7 mouse cellular contexts compared by ENCODE assay signal in genomic region chr14:73509765-73510423, GRCm38 (mm10). TPM values are rescaled to one million over a fixed set of nuclear protein-coding genes. Genes with fewer than 3 reads are reported as not detected.
DNase-seq lines count a peak whose midpoint lies in the region; ATAC-seq lines count a peak whose summit lies in the region.

Gene Med4 (plus strand): TSS chr14:73510025.

- no peaks in the 10 kb centered on the region for H3K27me3 ChIP-seq in embryonic facial prominence, embryonic 12.5 days
- H3K27me3 ChIP-seq in limb, embryonic 11.5 days (ENCODE audit: control insufficient read depth, insufficient read depth, low read length): no peaks in the 10 kb centered on the region
- no peaks in the 10 kb centered on the region for H3K27me3 ChIP-seq in midbrain, embryonic 14.5 days (ENCODE audit: control insufficient read depth, insufficient read depth, low read length)

- H3K4me2 ChIP-seq in embryonic facial prominence, embryonic 12.5 days (replicated peaks): peak within 1 kb of the TSS; percentile 96
- H3K4me2 ChIP-seq in limb, embryonic 11.5 days (ENCODE audit: low read depth, severe bottlenecking): peak within 1 kb of the TSS; percentile 70
- H3K4me2 ChIP-seq in midbrain, embryonic 14.5 days (ENCODE audit: low read length): peak within 1 kb of the TSS; percentile 92

- ATAC-seq in embryonic facial prominence, embryonic 12.5 days (ENCODE audit: insufficient number of reproducible peaks, insufficient read depth, low FRiP score, low TSS enrichment): peak; percentile 90
- peak; percentile 89 for ATAC-seq in limb, embryonic 11.5 days (ENCODE audit: insufficient number of reproducible peaks, low FRiP score, low TSS enrichment, low read depth)
- ATAC-seq in midbrain, embryonic 14.5 days (ENCODE audit: low FRiP score, low TSS enrichment): peak; percentile 95

- peak within 1 kb of the TSS; percentile 67 for H3K4me3 ChIP-seq in embryonic facial prominence, embryonic 12.5 days
- peak within 1 kb of the TSS; percentile 89 for H3K4me3 ChIP-seq in limb, embryonic 11.5 days (ENCODE audit: low read depth, low read length)
- H3K4me3 ChIP-seq in midbrain, embryonic 14.5 days (replicated peaks; ENCODE audit: low read depth, low read length): peak within 1 kb of the TSS; percentile 83

- peaks cover 10% of the 10 kb centered on the region; the same call in 1 of the 2 replicates for H3K36me3 ChIP-seq in embryonic facial prominence, embryonic 12.5 days
- no peaks in the 10 kb centered on the region for H3K36me3 ChIP-seq in limb, embryonic 11.5 days (ENCODE audit: control insufficient read depth, insufficient read depth, low read length)
- H3K36me3 ChIP-seq in midbrain, embryonic 14.5 days (ENCODE audit: control insufficient read depth, insufficient read depth, low read length): peaks cover 19% of the 10 kb centered on the region

- H3K9ac ChIP-seq in embryonic facial prominence, embryonic 12.5 days: peak within 1 kb of the TSS; percentile 80
- H3K9ac ChIP-seq in limb, embryonic 11.5 days (ENCODE audit: low read length): peak within 1 kb of the TSS; percentile 83
- H3K9ac ChIP-seq in midbrain, embryonic 14.5 days (replicated peaks; ENCODE audit: low read length): peak within 1 kb of the TSS; percentile 84

- H3K4me1 ChIP-seq in embryonic facial prominence, embryonic 12.5 days: peaks cover 8% of the 10 kb centered on the region
- 0 out of 2 replicates have a peak, but pooled peaks cover 3% of the 10 kb centered on the region for H3K4me1 ChIP-seq in limb, embryonic 11.5 days (ENCODE audit: control insufficient read depth, insufficient read depth, low read length)
- peaks cover 8% of the 10 kb centered on the region for H3K4me1 ChIP-seq in midbrain, embryonic 14.5 days (ENCODE audit: control insufficient read depth, insufficient read depth, low read length)

- no peaks in the 10 kb centered on the region for H3K9me3 ChIP-seq in embryonic facial prominence, embryonic 12.5 days
- no peaks in the 10 kb centered on the region for H3K9me3 ChIP-seq in limb, embryonic 11.5 days (ENCODE audit: control insufficient read depth, low read length)
- no peaks in the 10 kb centered on the region for H3K9me3 ChIP-seq in midbrain, embryonic 14.5 days (ENCODE audit: control insufficient read depth, low read length)

- DNase-seq in adrenal gland, postnatal 25 days: peak; percentile 93
- DNase-seq in heart, adult 11 months: peak; percentile 99
- DNase-seq in kidney, adult 18-20 months: peak; percentile 96
- DNase-seq in limb, embryonic 11.5 days (ENCODE audit: low spot score): peak; percentile 99
- DNase-seq in midbrain, embryonic 14.5 days: peak; percentile 97
- peak; percentile 87 to 93 for DNase-seq in spleen, adult 18-20 months

- 0 out of 2 replicates have a peak within 1 kb of the TSS, but pooled peaks have one; percentile 33 for H3K27ac ChIP-seq in embryonic facial prominence, embryonic 12.5 days
- H3K27ac ChIP-seq in limb, embryonic 11.5 days (replicated peaks; ENCODE audit: low read depth, low read length): no peak within 1 kb of the TSS
- H3K27ac ChIP-seq in midbrain, embryonic 14.5 days (replicated peaks; ENCODE audit: low read depth, low read length): 0 out of 2 replicates have a peak within 1 kb of the TSS, but pooled peaks have one; percentile 17

- WGBS in embryonic facial prominence, embryonic 12.5 days: under 1% methylated on average over 41 of the region's 41 CpGs
- under 1% methylated on average over 41 of the region's 41 CpGs for WGBS in limb, embryonic 11.5 days
- WGBS in midbrain, embryonic 14.5 days: under 1% methylated on average over 41 of the region's 41 CpGs

RNA-seq across cellular contexts. Expression of gene Med4, which starts in this region (rescaled TPM):
- 26.0 and 28.0 TPM in 2 replicates for total RNA-seq in adrenal gland, postnatal 25 days (2021)
- 104 and 105 TPM in 2 replicates for polyA plus RNA-seq in embryonic facial prominence, embryonic 12.5 days (2016; fragmentation: Nextera tagmentation; extraction: Ambion mirVana)
- polyA plus RNA-seq in limb, embryonic 11.5 days (2014; fragmentation: Nextera tagmentation; extraction: Ambion mirVana): 119 TPM in 2 replicates
- polyA plus RNA-seq in midbrain, embryonic 14.5 days (2014; fragmentation: Nextera tagmentation; extraction: Ambion mirVana): 85.1 and 85.2 TPM in 2 replicates
